Mouse (Mus musculus) ES-CJ7 (cell line): ENCODE measurements at regions not wholly inside any gene's neighbourhood (a gene's known extent, or its start where the extent isn't known, plus 50 kb on each side); places are given as distances from the start of the nearest gene placed in this dataset.
"Not testable (repeated sequence)": the region's sequence is repeated elsewhere in the genome, so short reads cannot be mapped to it uniquely, and the experiment has no call there.

Experiments
- DNase-seq: peaks from one replicate; pipeline ENCODE4 v3.0.0; 2011; ENCODE audit warnings: low read depth, low spot score

GRCm38 (mm10) chr1:137226479-137227097 lies 266.3 kb upstream of the Nr5a2 start:
- peak; percentile 88 for DNase-seq

GRCm38 (mm10) chr1:137225418-137225817 lies 265.2 kb upstream of the Nr5a2 start:
- peak; percentile 83 for DNase-seq

GRCm38 (mm10) chr1:137223052-137223451 lies 262.8 kb upstream of the Nr5a2 start:
- no peak for DNase-seq

GRCm38 (mm10) chr1:137221087-137222057 lies 261.1 kb upstream of the Nr5a2 start:
- DNase-seq, result peak; percentile 33

GRCm38 (mm10) chr1:137220226-137220625 lies 260.0 kb upstream of the Nr5a2 start:
- no peak for DNase-seq

- DNase-seq, result peak; percentile 21
Observed at GRCm38 (mm10) chr1:137218611-137219010, 258.4 kb upstream of the Nr5a2 start.

GRCm38 (mm10) chr1:137218096-137218495 lies 257.8 kb upstream of the Nr5a2 start:
- peak; percentile 66 for DNase-seq

- DNase-seq, result no peak
Observed at GRCm38 (mm10) chr1:137217206-137217605, 257.0 kb upstream of the Nr5a2 start.

GRCm38 (mm10) chr1:137214328-137214727 lies 254.1 kb upstream of the Nr5a2 start:
- not testable (repeated sequence) for DNase-seq

GRCm38 (mm10) chr1:137213717-137214116 lies 253.5 kb upstream of the Nr5a2 start:
- no peak for DNase-seq

GRCm38 (mm10) chr1:137212856-137213255 lies 252.6 kb upstream of the Nr5a2 start:
- no peak for DNase-seq

- DNase-seq, result no peak
Observed at GRCm38 (mm10) chr1:137204371-137204770, 244.1 kb upstream of the Nr5a2 start.

GRCm38 (mm10) chr1:137203512-137203911 lies 243.3 kb upstream of the Nr5a2 start:
- DNase-seq, result peak; percentile 39

- DNase-seq, result no peak
Observed at GRCm38 (mm10) chr1:137200931-137201330, 240.7 kb upstream of the Nr5a2 start.

- DNase-seq, result no peak
Observed at GRCm38 (mm10) chr1:137195962-137196361, 235.7 kb upstream of the Nr5a2 start.

GRCm38 (mm10) chr1:137195065-137195620 lies 234.9 kb upstream of the Nr5a2 start:
- no peak for DNase-seq

- no peak for DNase-seq
Observed at GRCm38 (mm10) chr1:137178231-137178630, 218.0 kb upstream of the Nr5a2 start.

- no peak for DNase-seq
Observed at GRCm38 (mm10) chr1:137176696-137177095, 216.4 kb upstream of the Nr5a2 start.

- peak; percentile 98 for DNase-seq
Observed at GRCm38 (mm10) chr1:137174081-137174480, 213.8 kb upstream of the Nr5a2 start.

GRCm38 (mm10) chr1:137172128-137172527 lies 211.9 kb upstream of the Nr5a2 start:
- no peak for DNase-seq

GRCm38 (mm10) chr1:137171451-137171850 lies 211.2 kb upstream of the Nr5a2 start:
- no peak for DNase-seq

- DNase-seq, result peak; percentile 19
Observed at GRCm38 (mm10) chr1:137147891-137148290, 187.6 kb upstream of the Nr5a2 start.
